Mouse (Mus musculus): ENCODE measurements around the gene Magi1. TPM values are rescaled to one million over a fixed set of nuclear protein-coding genes. Genes with fewer than 3 reads are reported as not detected.

The Magi1 gene
- polyA plus RNA-seq, 1 experiment from 2014 or later, result 6.2 TPM

DNA sequence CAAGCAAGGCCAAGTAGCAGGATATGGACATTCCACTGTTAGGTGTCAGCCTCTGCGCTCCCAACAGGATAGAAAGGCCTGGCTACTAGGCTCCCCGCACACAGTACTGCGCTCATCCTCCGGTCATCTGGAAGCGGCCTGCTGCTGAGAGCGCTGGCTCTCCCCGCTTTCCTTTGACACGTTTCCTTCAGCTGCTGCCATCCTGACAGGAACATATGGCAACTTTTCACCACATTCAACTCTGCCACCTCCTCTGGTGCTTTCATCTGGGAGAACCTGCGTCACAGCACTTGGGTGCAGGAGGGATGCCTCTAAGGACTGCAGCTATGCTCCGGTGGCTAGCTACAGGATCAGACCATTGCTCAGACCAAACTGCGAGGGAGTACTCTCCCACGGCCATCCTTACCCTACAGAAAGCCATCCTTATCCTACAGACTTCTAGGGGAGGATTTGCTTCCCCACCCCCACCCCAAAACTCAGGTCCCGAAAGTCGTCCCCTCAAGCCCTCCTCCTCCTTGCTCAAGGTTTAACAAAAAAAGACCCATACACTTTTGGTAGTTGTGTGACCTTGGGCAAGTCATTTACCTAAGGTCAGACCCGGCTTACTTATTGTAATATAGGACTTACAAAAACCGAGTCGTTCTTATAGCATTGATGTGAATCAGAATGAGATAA, 2.0 kb downstream of the Magi1 start:
- Histone ChIP-seq H3K4me3 (replicated peaks; ENCODE audit: low read depth, low read length) (peak overlapping the region; percentile 81), H3K9me3 (replicated peaks; ENCODE audit: low read length) (no peaks in the 10 kb centered on the region), H3K9ac (ENCODE audit: low read depth, low read length) (no peak overlapping the region), H3K4me2 (ENCODE audit: low read length) (peak overlapping the region; percentile 97), H3K27ac (no peak overlapping the region), H3K27me3 (ENCODE audit: insufficient read depth, low read length) (no peaks in the 10 kb centered on the region), H3K36me3 (ENCODE audit: insufficient read depth, low read length) (no peaks in the 10 kb centered on the region), H3K4me1 (replicated peaks; ENCODE audit: insufficient read depth, low read length) (peaks cover 9% of the 10 kb centered on the region; the same call in 1 of the 2 replicates)
- TF ChIP-seq CTCF (IDR thresholded peaks at IDR 0.05; ENCODE audit: low read depth), result no peak
- 20% methylated on average over 17 of the region's 17 CpGs for WGBS
- peak; percentile 15 for DNase-seq (ENCODE audit: low spot score)
- ATAC-seq (replicated peaks; ENCODE audit: low FRiP score, low read depth), result no peak

DNA sequence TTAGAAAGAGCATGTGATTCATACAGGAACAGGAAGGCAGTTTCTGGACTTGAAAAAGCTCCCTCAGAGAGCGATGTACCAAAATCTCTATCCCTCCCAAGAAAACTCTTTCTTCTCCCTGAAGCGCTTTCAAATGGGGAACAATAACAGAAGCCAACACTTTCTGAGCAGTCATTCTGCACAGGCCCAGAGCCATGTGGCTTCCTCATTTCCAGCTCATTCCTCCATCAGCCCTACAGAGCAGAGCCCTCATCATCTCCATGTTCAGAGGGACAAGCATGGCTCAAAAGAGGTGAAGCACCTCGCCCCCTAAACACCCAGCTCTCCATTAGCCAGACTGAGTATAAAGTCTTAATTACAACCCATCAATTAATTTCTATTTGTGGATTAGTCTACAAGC, 9.8 kb downstream of the Magi1 start:
- no peak overlapping the region for H3K4me3 ChIP-seq (replicated peaks; ENCODE audit: low read depth, low read length)
- no peak for TF ChIP-seq CTCF (IDR thresholded peaks at IDR 0.05; ENCODE audit: low read depth)
- ATAC-seq (replicated peaks; ENCODE audit: low FRiP score, low read depth) (no peak), DNase-seq (ENCODE audit: low spot score) (no peak)
- H3K27me3 ChIP-seq (ENCODE audit: insufficient read depth, low read length), result no peaks in the 10 kb centered on the region
- 92% methylated on average over 3 of the region's 3 CpGs for WGBS
- no peaks in the 10 kb centered on the region for H3K9me3 ChIP-seq (replicated peaks; ENCODE audit: low read length)
- H3K9ac ChIP-seq (ENCODE audit: low read depth, low read length), result no peak overlapping the region
- H3K36me3 ChIP-seq (ENCODE audit: insufficient read depth, low read length), result no peaks in the 10 kb centered on the region
- H3K4me2 ChIP-seq (ENCODE audit: low read length), result no peak overlapping the region
- no peaks in the 10 kb centered on the region for H3K4me1 ChIP-seq (replicated peaks; ENCODE audit: insufficient read depth, low read length)
- H3K27ac ChIP-seq, result no peak overlapping the region

DNA sequence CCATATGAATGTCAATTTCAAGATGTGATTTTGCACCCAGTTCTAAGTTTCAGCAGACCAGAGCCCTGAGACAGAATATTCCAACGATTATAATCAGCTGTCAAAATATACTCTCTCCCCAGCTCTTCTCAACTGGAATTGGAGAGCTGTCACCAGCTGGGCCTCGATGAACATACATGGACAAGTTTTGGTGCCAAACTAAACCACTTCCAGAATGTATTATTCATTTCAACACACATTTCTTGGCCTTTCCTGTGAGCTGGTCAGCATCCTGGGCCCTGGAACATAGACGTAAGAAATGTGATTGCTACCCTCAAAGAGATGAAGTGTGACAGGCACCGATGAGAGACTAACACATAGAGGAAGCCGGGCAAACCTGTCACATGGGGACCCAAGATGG, 13.7 kb downstream of the Magi1 start:
- Histone ChIP-seq H3K9me3 (replicated peaks; ENCODE audit: low read length) (no peaks in the 10 kb centered on the region), H3K27me3 (ENCODE audit: insufficient read depth, low read length) (no peaks in the 10 kb centered on the region), H3K36me3 (ENCODE audit: insufficient read depth, low read length) (no peaks in the 10 kb centered on the region), H3K4me1 (replicated peaks; ENCODE audit: insufficient read depth, low read length) (no peaks in the 10 kb centered on the region), H3K27ac (no peak overlapping the region), H3K4me3 (replicated peaks; ENCODE audit: low read depth, low read length) (no peak overlapping the region), H3K4me2 (ENCODE audit: low read length) (no peak overlapping the region), H3K9ac (ENCODE audit: low read depth, low read length) (no peak overlapping the region)
- DNase-seq (ENCODE audit: low spot score) (no peak), ATAC-seq (replicated peaks; ENCODE audit: low FRiP score, low read depth) (no peak)
- TF ChIP-seq CTCF (IDR thresholded peaks at IDR 0.05; ENCODE audit: low read depth), result no peak
- 81% methylated on average over 5 of the region's 5 CpGs for WGBS

DNA sequence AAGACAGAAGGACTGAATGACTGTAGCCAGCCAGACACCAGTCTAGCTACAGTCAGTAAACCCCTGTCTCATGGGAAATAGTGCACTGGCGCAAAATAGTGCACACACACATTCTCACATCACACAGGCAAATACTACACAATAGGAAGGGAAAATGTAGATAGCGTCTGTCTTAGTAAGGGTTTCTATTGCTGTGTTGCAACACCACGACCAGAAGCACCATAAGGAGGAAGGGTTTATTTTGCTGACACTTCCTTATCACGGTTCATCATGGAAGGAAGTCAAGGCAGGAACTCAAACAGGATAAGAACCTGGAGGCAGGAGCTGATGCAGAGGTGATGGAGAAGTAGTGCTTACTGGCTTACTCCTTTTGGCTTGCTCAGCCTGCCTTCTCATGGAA, 14.5 kb downstream of the Magi1 start:
- Histone ChIP-seq H3K4me3 (replicated peaks; ENCODE audit: low read depth, low read length) (no peak overlapping the region), H3K4me2 (ENCODE audit: low read length) (no peak overlapping the region), H3K27me3 (ENCODE audit: insufficient read depth, low read length) (no peaks in the 10 kb centered on the region), H3K9me3 (replicated peaks; ENCODE audit: low read length) (no peaks in the 10 kb centered on the region), H3K27ac (no peak overlapping the region), H3K9ac (ENCODE audit: low read depth, low read length) (no peak overlapping the region), H3K4me1 (replicated peaks; ENCODE audit: insufficient read depth, low read length) (no peaks in the 10 kb centered on the region), H3K36me3 (ENCODE audit: insufficient read depth, low read length) (no peaks in the 10 kb centered on the region)
- WGBS, result 68% methylated on average over 4 of the region's 4 CpGs
- TF ChIP-seq CTCF (IDR thresholded peaks at IDR 0.05; ENCODE audit: low read depth), result no peak
- DNase-seq (ENCODE audit: low spot score) (no peak), ATAC-seq (replicated peaks; ENCODE audit: low FRiP score, low read depth) (no peak)

DNA sequence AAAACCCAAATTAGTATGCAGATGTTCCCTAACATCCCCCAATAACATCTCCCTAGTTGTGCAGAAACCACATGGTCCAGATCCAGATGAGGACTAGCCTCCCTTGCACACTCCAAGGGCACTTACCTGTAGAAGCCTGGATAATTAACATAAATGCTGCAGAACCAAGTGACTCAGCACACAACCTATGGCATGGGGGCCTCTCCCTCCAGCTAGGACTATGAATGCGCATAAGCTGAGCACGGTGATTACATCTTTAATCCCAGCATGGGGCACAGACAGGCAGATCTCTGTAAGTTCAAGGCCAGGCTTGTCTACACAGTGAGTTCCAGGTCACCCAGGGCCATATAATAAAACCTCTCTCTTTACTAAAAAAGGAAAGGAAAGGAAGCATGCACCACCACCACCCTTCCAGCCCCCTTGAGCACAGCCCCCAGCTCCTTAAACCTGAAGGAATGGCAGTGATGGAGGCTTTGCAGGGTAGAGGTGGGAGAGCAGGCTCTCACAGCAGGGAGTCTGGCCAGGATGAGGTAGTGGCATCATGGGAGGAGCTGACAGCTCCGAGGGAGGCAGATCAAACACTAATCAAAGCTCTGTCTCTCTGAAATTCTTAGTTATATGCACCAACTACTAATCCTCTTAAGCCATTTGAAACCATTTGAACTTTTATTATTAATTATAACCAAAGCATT, 18.3 kb downstream of the Magi1 start:
- no peaks in the 10 kb centered on the region for H3K27me3 ChIP-seq (ENCODE audit: insufficient read depth, low read length)
- DNase-seq (ENCODE audit: low spot score), result no peak
- H3K27ac ChIP-seq, result no peak overlapping the region
- H3K4me1 ChIP-seq (replicated peaks; ENCODE audit: insufficient read depth, low read length), result no peaks in the 10 kb centered on the region
- TF ChIP-seq CTCF (IDR thresholded peaks at IDR 0.05; ENCODE audit: low read depth), result no peak
- H3K9ac ChIP-seq (ENCODE audit: low read depth, low read length), result no peak overlapping the region
- 64% methylated on average over 3 of the region's 3 CpGs for WGBS
- H3K4me2 ChIP-seq (ENCODE audit: low read length), result no peak overlapping the region
- H3K36me3 ChIP-seq (ENCODE audit: insufficient read depth, low read length), result no peaks in the 10 kb centered on the region
- no peak; the same call in 1 of the 2 replicates for ATAC-seq (replicated peaks; ENCODE audit: low FRiP score, low read depth)
- no peak overlapping the region for H3K4me3 ChIP-seq (replicated peaks; ENCODE audit: low read depth, low read length)
- H3K9me3 ChIP-seq (replicated peaks; ENCODE audit: low read length), result no peaks in the 10 kb centered on the region

DNA sequence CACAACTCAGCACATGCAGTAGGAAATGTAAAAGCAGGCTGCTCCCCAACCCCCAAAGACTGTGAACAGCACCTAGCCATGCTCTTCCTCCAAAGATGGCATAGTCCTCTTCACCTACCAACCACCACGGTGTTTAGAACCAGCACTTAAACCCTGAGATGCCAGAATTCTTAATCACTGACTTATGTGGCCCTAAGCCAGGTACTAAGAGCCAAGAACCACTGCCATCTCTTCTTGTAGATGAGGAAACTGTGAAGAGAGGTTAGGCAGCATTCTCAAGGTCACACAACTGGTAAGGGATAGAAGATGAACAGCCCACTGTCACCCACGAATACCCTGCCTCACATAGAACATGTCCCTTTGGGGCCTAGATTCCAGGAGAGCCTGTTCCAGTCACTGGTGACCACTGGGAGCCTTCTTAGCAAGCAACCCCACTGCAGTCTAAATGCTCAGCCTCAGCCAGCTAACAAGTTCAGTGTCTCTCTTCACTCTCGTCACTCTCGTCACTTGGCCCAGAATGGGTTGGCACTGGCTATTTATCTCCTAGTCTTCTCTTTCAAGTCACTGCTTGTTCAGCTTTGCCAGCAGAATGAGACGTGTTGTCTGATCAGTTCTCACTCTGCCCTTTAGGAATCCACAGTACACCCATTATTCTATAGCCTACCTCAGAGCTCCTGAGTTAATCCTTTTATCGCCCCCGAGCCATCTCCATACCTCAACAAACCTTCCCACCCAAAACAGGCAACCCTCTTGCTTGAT, 19.4 kb downstream of the Magi1 start:
- DNase-seq (ENCODE audit: low spot score) (no peak), ATAC-seq (replicated peaks; ENCODE audit: low FRiP score, low read depth) (no peak)
- no peak for TF ChIP-seq CTCF (IDR thresholded peaks at IDR 0.05; ENCODE audit: low read depth)
- H3K4me2 ChIP-seq (ENCODE audit: low read length), result no peak overlapping the region
- H3K27ac ChIP-seq, result no peak overlapping the region
- H3K4me1 ChIP-seq (replicated peaks; ENCODE audit: insufficient read depth, low read length), result no peaks in the 10 kb centered on the region
- H3K9ac ChIP-seq (ENCODE audit: low read depth, low read length), result no peak overlapping the region
- no peaks in the 10 kb centered on the region for H3K9me3 ChIP-seq (replicated peaks; ENCODE audit: low read length)
- H3K4me3 ChIP-seq (replicated peaks; ENCODE audit: low read depth, low read length), result no peak overlapping the region
- 84% methylated on average over 7 of the region's 7 CpGs for WGBS
- no peaks in the 10 kb centered on the region for H3K27me3 ChIP-seq (ENCODE audit: insufficient read depth, low read length)
- H3K36me3 ChIP-seq (ENCODE audit: insufficient read depth, low read length), result no peaks in the 10 kb centered on the region

All from kidney, postnatal 0 days (tissue).